Mouse (Mus musculus) brain, embryonic 14.5 days (tissue): ENCODE data around the gene Pidd1.

Experiments used
- CTCF ChIP-seq: fragments of 200-500 bp; IDR thresholded peaks from 2 replicates; pipeline ENCODE4 v1.5.1; 2012; ENCODE audit warnings: inconsistent platforms, mild to moderate bottlenecking, moderate library complexity, borderline replicate concordance; ENCODE audit not compliant: insufficient read depth, insufficient read length; ENCODE audit errors: extremely low read depth
- POLR2A ChIP-seq: fragments of 200-500 bp; IDR thresholded peaks from 2 replicates; pipeline ENCODE4 v1.6.1; 2012; ENCODE audit warnings: mild to moderate bottlenecking, inconsistent platforms, borderline replicate concordance; ENCODE audit not compliant: poor library complexity, insufficient read depth, insufficient read length, severe bottlenecking; ENCODE audit errors: extremely low read depth

GRCm38 (mm10) chr7:141418970-141419369 is 24.9 kb downstream of the Pidd1 start:
- no peak for TF ChIP-seq CTCF
- TF ChIP-seq POLR2A: no peak
